Mouse (Mus musculus): ENCODE measurements around the gene Efcc1.
"Not testable (repeated sequence)": the region's sequence is repeated elsewhere in the genome, so short reads cannot be mapped to it uniquely, and the experiment has no call there.

Gene Efcc1

DNA sequence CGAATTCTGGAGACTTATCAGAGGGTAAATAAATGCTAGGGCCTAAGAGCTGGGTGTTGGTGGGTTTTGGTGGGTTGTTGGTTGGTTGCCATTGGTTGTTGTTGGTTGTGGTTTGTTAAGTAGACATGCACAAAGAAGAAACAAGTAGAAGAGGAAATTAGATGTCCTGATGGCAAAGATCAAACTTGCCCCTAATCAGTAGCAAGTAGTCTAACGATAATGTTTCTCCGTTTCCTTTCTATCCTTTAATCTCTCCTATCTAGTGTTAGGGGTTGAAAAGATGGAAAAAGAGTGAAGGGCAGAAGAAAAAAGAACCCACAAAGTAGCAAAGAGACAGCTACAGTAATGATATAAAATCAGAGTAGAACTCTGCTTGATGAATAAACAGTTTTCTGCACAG, 14.0 kb downstream of the Efcc1 start:
- DNase-seq (ENCODE audit: low spot score), result no peak

GRCm38 (mm10) chr6:87745301-87745700, 14.6 kb downstream of the Efcc1 start:
- DNase-seq (ENCODE audit: low spot score), result no peak

DNA sequence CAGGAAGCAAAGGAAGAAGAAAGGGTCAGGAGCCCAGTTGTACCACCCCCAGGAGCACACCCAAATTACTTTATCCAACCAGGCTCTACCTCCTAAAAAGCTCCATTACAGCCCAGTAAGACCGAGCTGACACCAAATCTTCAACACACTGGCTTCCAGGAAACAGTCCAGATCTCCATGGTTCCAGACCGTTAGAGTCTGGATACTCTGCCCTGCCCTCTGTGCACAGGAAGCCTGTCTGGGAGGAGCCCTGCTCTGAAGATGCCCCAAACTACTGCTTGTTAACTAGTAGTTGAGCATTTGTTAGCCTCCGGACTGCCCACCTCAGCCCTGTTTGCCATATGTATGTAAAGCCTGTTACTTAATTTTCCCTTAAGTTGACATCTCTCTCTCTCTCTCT, 15.4 kb downstream of the Efcc1 start:
- no peak for DNase-seq (ENCODE audit: low spot score)

- DNase-seq (ENCODE audit: low spot score), result no peak
Observed at GRCm38 (mm10) chr6:87746849-87747248, 16.2 kb downstream of the Efcc1 start.

DNA sequence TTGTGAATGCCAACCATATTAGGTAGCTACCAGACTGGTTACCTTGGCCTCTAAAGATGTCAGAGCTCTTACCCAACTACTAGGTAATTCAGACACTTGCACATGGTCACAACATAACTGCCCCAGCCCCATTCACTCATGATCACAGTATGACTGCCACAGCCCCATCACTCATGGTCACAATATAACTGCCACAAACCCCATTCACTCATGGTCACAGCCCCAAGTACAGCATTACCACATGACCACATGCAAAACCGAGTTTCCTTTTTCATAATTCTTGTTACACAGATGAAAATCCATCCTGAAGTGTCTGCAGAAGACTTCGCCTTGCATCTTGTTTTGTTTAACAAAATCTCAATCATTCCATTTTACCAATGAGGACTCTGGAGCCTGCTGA, 17.4 kb downstream of the Efcc1 start:
- no peak for DNase-seq (ENCODE audit: low spot score)

DNA sequence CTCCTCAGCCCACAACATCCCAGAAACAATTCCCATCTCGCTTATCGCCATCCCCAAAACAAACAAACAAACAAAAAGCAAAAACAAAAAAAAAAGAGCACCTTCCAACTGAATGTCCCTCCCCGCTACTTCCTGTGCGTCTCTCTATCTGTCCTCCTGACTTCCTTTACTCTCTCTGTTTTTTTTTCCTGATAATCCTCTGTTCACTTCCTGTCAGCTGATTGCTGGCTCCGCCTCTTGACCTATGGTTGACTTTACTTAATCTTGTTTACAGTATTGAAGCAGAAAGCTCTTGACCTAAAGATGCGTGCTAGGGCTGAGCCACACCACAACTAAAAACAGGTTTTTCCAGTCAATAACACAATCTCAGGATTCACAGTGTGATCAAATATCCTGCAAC, 17.9 kb downstream of the Efcc1 start:
- no peak for DNase-seq (ENCODE audit: low spot score)

DNA sequence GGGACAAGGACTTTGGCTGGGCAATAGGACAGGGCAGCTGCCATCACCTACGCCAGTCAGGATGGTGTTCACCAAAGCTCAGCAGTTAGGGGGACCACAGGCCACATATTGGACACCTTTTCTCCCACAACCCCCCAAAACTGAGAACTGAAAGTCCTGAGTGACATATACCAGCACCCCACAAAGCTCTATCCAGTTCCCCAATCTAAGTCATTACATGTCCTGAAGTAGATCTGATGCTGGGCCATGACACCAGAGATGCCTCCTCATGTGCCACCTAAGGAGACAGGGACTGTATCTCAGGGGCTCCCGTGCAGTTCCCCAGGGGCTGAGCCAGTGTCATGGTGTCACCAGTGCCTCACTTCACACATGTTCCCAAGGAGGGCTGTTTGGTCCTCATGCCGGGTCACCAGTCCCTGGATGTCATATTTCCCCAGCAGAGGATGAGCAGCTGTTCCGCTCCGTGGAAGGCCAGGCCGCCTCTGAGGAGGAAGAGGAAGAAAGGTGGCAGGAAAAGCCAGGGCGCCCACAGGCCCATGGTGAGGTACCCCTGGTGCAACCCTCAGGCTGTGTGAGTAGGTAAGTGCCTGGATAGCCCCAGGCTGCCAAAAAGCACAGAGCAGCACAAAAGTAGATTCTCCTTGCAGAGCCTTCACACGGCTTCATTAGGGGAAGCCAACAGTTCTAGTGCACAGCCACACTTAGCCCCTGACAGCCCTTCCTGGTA, 19.7 kb downstream of the Efcc1 start:
- no peak for DNase-seq (ENCODE audit: low spot score)

DNA sequence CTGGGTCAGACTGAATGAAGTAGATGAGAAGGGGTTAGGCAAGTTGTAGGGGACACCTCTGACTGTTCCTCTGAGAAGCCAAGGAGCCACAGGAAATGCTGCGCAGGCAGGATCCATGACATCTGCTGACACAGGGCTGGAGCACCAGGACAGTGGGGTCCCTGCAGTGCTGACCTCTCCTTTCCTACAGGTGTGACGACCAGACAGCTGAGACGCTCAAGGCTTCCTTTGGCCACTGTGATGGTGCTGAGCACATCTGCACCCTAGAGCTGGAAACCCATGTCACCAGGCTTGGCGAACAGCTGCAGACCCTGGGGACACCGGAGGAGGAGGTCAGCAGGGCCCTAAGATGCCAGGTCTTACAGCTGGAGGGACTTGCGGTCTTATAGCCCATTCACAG, 20.9 kb downstream of the Efcc1 start:
- no peak for DNase-seq (ENCODE audit: low spot score)

DNA sequence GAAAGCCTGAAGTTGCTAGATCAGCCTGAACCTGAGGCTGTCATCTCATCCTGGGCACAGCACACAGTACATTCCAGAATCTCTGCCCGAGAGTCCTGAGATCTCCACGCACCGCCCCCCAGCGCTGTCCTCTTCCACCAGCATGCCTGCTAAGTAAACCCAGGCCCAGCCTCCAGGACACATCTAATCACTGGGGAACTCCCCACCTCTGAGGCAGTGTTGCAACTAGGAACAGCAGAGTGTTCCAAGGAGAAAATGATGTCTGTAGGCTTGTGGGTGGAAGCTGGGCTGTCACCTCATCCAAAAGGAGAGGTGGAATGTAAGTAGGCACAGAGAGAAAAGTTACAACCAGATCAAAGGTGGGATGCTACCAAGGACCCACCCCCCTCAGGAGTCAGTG, 24.5 kb downstream of the Efcc1 start:
- no peak for DNase-seq (ENCODE audit: low spot score)

GRCm38 (mm10) chr6:87756896-87757295, 26.2 kb downstream of the Efcc1 start:
- no peak for DNase-seq (ENCODE audit: low spot score)

DNA sequence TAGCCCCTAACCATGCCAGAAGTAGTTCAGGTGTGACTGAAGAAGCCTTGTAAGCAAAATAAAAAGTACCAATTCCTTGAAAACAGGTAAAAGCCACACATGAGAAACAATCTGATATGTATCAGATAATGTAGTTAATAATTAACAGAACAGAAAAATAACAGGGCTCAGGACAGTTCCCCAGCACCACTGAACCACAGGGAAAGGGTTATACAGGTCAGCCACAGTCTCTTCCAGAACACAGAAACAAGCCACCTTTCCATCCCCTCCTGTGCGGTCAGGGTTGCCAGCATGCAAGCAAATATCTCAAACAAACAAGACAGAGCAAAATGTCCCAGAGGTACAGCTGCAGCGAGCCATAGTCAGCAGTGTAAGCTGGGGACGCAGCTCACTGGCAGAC, 28.7 kb downstream of the Efcc1 start:
- DNase-seq (ENCODE audit: low spot score), result no peak

DNA sequence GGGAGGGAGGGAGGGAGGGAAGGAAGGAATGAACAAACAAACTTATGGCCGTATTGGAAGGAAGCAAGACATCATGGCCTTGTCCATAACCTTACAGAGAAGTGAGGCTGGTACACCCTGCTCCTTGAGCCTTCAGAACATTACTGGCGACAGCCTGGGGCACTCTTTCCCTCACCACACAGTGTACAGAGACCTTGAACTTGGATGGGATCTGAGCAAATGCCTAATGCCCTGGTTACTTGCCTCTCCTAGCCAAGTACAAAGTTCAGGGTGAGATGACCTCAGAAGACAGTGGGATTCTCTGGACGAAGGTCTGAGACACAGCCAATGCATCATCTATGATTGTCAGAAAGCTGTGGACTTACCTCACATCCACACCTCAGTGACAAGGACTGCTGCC, 29.2 kb downstream of the Efcc1 start:
- no peak for DNase-seq (ENCODE audit: low spot score)

- DNase-seq (ENCODE audit: low spot score), result no peak
Observed at GRCm38 (mm10) chr6:87762161-87762560, 31.5 kb downstream of the Efcc1 start.

GRCm38 (mm10) chr6:87763376-87764280, 33.0 kb downstream of the Efcc1 start:
- no peak for DNase-seq (ENCODE audit: low spot score)

DNA sequence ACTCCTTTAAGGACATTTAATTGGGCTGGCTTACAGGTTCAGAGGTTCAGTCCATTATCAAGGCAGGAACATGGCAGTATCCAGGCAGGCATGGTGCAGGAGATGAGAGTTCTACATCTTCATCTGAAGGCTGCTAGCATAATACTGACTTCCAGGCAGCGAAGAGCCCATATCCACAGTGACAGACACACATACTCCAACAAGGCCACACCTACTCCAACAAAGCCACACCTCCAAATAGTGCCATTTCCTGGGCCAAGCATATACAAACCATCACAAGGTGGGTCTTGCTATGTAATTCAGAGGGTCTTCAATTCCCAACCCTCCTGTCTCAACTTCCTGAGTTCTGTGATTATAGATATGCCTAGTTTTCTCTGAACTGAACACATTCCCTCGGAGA, 33.6 kb downstream of the Efcc1 start:
- not testable (repeated sequence) for DNase-seq (ENCODE audit: low spot score)

GRCm38 (mm10) chr6:87770626-87771025, 40.0 kb downstream of the Efcc1 start:
- no peak for DNase-seq (ENCODE audit: low spot score)

DNA sequence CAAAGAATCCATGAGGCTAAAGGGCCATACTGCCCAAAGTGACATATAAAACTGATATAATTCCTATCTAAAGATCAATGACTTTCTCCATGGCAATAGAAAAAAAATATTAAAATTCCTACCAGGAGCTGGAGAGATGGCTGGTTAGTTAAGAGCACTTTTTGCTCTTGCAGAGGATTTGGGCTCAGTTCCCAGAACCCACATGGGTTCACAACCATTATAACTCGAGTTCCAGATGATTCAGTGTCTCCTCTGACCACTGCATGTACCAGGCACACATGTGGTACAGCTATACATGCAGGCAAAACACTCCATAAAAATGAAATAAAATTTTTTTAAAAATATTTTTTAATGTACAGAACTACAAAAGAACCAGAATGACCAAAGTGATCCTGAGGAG, 43.8 kb downstream of the Efcc1 start:
- DNase-seq (ENCODE audit: low spot score), result no peak

GRCm38 (mm10) chr6:87774909-87775308, 44.2 kb downstream of the Efcc1 start:
- no peak for DNase-seq (ENCODE audit: low spot score)

DNA sequence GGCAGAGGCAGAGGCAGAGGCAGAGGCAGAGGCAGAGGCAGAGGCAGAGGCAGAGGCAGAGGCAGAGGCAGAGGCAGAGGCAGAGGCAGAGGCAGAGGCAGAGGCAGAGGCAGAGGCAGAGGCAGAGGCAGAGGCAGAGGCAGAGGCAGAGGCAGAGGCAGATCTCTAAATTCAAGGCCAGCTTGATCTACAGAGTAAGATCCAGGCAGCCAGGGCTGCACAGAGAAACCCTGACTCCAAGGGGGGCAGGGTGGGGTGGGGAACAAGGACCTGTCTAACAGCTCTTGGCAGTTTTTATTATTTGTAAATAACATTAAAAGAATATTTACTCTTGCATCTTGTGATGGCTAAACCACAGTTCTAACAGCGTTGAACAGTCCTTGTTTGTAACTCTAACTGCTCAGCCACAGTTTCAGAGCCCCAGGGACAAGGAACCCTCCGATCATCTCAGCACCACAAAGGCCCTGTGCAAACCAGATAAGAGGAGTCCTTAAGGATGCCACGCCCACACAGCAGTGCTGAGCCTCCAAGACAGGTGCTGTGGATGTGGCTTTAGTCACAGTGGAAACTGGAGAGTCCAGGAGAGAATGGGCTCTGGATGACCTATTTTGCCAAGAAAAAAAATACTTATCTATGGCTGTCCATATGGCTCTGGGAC, 45.0 kb downstream of the Efcc1 start:
- no peak for DNase-seq (ENCODE audit: low spot score)

- DNase-seq (ENCODE audit: low spot score), result no peak
Observed at GRCm38 (mm10) chr6:87776663-87777062, 46.0 kb downstream of the Efcc1 start.

GRCm38 (mm10) chr6:87777842-87778241, 47.2 kb downstream of the Efcc1 start, which contains the start of gene Gp9:
Gp9 (plus strand) TSS chr6:87778072.
- no peak for DNase-seq (ENCODE audit: low spot score)

DNA sequence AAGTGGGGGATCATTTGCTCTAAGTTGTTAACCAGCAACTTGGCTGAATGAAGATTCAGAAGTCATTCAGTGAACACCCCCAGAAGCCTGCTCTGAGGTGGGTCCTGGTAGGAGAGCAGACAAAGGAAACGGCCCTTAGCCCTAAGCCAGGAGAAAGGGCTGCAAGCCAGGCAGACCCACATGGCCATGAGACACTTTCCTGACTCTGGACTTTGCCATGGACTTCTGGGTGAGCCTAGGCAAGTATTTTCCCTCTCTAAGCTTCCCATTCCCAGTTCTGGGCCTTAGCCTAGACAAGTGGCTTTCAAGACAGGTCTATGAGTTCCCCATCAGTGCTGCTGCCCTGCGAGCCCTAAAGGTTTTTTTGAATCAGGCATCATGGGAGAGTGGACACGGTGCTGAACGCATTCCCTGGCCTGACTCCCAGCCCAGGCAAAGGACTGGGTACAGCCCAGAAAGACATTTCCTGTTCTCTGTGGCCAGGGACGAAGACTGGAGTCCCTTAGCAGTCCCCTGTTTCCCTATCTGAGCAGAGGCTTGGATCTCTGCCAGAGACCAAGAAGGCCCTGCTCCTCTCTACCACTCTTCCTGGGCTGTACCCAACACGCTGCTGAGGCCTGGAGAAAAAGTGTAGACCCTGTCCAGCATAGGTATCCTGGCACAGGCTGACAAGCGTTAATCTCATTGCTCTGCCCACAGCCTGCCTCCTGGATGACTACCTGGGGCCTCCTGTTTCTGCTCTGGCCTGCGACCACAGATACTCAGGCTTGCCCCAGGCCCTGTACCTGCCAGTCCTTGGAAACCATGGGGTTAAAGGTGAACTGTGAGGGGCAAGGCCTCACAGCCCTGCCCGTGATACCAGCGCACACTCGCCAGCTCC, 47.9 kb downstream of the Efcc1 start:
- DNase-seq (ENCODE audit: low spot score), result no peak
